Mouse (Mus musculus) megakaryocyte, embryonic 14.5 days (primary cell): ENCODE results near the gene Anp32b.

Source experiments
- FLI1 ChIP-seq: IDR thresholded peaks from 2 replicates; pipeline ENCODE4 v1.6.1; 2012; ENCODE audit warnings: low read length, inconsistent platforms, mixed read lengths
- GATA1 ChIP-seq: IDR thresholded peaks from 3 replicates; pipeline ENCODE4 v1.6.1; 2012; ENCODE audit warnings: mixed read lengths, low read length, inconsistent platforms, borderline replicate concordance

DNA sequence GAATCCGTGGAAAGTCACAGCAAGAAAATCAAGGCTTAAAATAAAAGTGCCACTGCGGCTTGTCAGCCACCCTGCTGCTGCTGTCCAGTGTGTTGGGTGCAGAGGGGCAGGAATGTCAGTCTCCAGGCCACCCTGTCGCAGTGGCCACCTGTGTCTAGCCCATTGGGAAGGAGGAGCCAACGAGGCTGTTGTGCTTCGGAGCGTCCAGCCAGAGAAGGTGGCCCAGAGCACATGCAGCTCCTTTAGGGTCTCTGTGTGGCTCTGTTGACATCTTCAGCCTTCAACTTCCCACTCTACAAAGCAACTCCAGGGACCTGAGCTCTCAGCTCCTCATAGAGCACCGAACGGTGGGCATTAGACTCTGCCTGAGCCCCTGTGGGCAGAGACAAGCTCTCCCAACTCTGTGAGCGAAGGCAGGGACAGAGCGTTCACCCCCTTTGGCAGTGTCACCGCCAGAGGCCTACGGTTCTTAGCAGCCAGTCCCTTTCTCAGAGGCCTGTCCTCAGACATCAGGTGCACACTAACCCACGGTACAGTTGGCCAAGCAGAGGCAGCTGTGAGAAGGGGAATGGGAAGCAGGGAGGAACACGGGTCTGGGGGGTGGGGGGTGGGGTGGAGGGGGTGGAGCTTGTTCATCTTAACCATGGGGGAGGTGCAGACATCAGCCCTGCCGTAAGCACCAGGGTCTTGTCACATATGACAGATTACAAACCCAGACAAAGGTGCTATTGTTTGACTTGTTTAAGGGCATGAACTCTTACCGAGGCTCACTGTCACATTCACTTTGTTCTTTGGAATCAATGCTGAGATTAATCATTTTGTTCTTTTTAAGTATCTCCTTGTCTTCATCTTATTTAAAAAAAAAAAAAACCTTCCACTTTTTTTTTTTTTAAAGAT lies 52.2 kb downstream of the Anp32b start:
- TF ChIP-seq GATA1 (no peak), FLI1 (no peak)
